Mouse (Mus musculus) cerebellum, adult 2 months (tissue): Measurements from ENCODE around the gene Iffo2. TPM values are rescaled to one million over a fixed set of nuclear protein-coding genes. Genes with fewer than 3 reads are reported as not detected.

Experiments used
- DNase-seq, 2 experiments: peaks; one replicate each; pipeline ENCODE4 v3.0.0; 2021
- H3K27ac ChIP-seq: fragments of 200-500 bp; 2 replicates; pipeline ENCODE4 v1.5.1; 2012; ENCODE audit warnings: low read length, control low read depth, inconsistent platforms; ENCODE audit not compliant: insufficient read depth
- H3K27me3 ChIP-seq: fragments of 200-500 bp; 2 replicates; pipeline ENCODE4 v1.6.1; 2012; ENCODE audit warnings: inconsistent platforms, mild to moderate bottlenecking, low read length, moderate library complexity; ENCODE audit not compliant: control insufficient read depth, insufficient read depth
- H3K4me1 ChIP-seq: fragments of 200-500 bp; 2 replicates; pipeline ENCODE4 v1.6.1; 2011; ENCODE audit warnings: low read length; ENCODE audit not compliant: control insufficient read depth, insufficient read depth
- H3K4me3 ChIP-seq: fragments of 200-500 bp; replicated peaks from 2 replicates; pipeline ENCODE3; 2011; ENCODE audit warnings: mild to moderate bottlenecking, low read depth, low read length, control low read depth; ENCODE audit not compliant: insufficient read depth
- CTCF ChIP-seq: fragments of 200-500 bp; IDR thresholded peaks from 2 replicates; pipeline ENCODE4 v1.5.1; 2011; ENCODE audit warnings: low read depth, mild to moderate bottlenecking, control low read depth, low read length, moderate library complexity, borderline replicate concordance; ENCODE audit not compliant: insufficient read depth
- POLR2A ChIP-seq: fragments of 200-500 bp; IDR thresholded peaks from 2 replicates; pipeline ENCODE4 v1.6.1; 2011; ENCODE audit warnings: low read length, control low read depth, borderline replicate concordance; ENCODE audit not compliant: insufficient read depth
- WGBS: fragments of 180-500 bp; shearing (Covaris S2); methylation state at CpG from one replicate; pipeline ENCODE4 v1.1.7; 2018; 5-methylcytosine and 5-hydroxymethylcytosine counted together
- polyA plus RNA-seq: library from polyadenylated mRNA; depleted of rRNA; stranded (reverse); fragments of >200 nt; gene quantifications from 2 replicates; pipeline ENCODE4 v1.2.3, GENCODE M21; 2012

Gene Iffo2
- polyA plus RNA-seq, 1 experiment = 19.1 TPM

GRCm38 (mm10) chr4:139640333-139640732 lies 110.0 kb downstream of the Iffo2 start:
- DNase-seq = no peak
- peaks cover 6% of the 10 kb centered on the region; the same call in 1 of the 2 replicates for H3K4me1 ChIP-seq
- WGBS = 88% methylated on average over 12 of the region's 12 CpGs
- no peaks in the 10 kb centered on the region for H3K27me3 ChIP-seq
- H3K4me3 ChIP-seq = no peak overlapping the region
- TF ChIP-seq CTCF = no peak
- no peak for TF ChIP-seq POLR2A
- no peak overlapping the region for H3K27ac ChIP-seq

GRCm38 (mm10) chr4:139640775-139641174 lies 110.4 kb downstream of the Iffo2 start:
- Histone ChIP-seq H3K4me3 (no peak overlapping the region), H3K27ac (no peak overlapping the region), H3K4me1 (peaks cover 2% of the 10 kb centered on the region; the same call in 1 of the 2 replicates), H3K27me3 (no peaks in the 10 kb centered on the region)
- TF ChIP-seq POLR2A = no peak
- TF ChIP-seq CTCF = no peak
- 70% methylated on average over 6 of the region's 6 CpGs for whole genome bisulfite sequencing
- no peak for DNase-seq

GRCm38 (mm10) chr4:139641829-139642425 lies 111.6 kb downstream of the Iffo2 start:
- TF ChIP-seq POLR2A (no peak), CTCF (no peak)
- H3K27ac ChIP-seq = no peak overlapping the region
- no peak overlapping the region for H3K4me3 ChIP-seq
- 51% methylated on average over 30 of the region's 30 CpGs for WGBS
- H3K27me3 ChIP-seq = no peaks in the 10 kb centered on the region
- no peaks in the 10 kb centered on the region for H3K4me1 ChIP-seq
- DNase-seq = no peak

GRCm38 (mm10) chr4:139643972-139644371 lies 113.6 kb downstream of the Iffo2 start:
- WGBS = 15% methylated on average over 9 of the region's 9 CpGs
- H3K4me3 ChIP-seq = no peak overlapping the region
- no peak overlapping the region for H3K27ac ChIP-seq
- TF ChIP-seq POLR2A = no peak
- TF ChIP-seq CTCF = peak; percentile 97
- H3K27me3 ChIP-seq = no peaks in the 10 kb centered on the region
- peak; percentile 69 to 84 for DNase-seq
- H3K4me1 ChIP-seq = no peaks in the 10 kb centered on the region

- TF ChIP-seq CTCF (peak; percentile 30; the same call in 1 of the 2 replicates), POLR2A (no peak)
- 89% methylated on average over 7 of the region's 7 CpGs for WGBS
These were observed 116.6 kb downstream of the Iffo2 start for GRCm38 (mm10) chr4:139646916-139647315.

GRCm38 (mm10) chr4:139650086-139650743 lies 119.9 kb downstream of the Iffo2 start:
- TF ChIP-seq CTCF = no peak
- TF ChIP-seq POLR2A = no peak
- WGBS = 78% methylated on average over 15 of the region's 15 CpGs

More at GRCm38 (mm10) chr4:139646916-139647315, 116.6 kb downstream of the Iffo2 start:
- Histone ChIP-seq H3K4me3 (no peak overlapping the region), H3K4me1 (peaks cover 8% of the 10 kb centered on the region), H3K27ac (no peak overlapping the region), H3K27me3 (no peaks in the 10 kb centered on the region)
- no peak for DNase-seq

GRCm38 (mm10) chr4:139650907-139651306 lies 120.6 kb downstream of the Iffo2 start:
- DNase-seq = peak in 1 of 2 experiments; percentile 38
- 10% methylated on average over 11 of the region's 11 CpGs for WGBS
- Histone ChIP-seq H3K4me1 (peaks cover 8% of the 10 kb centered on the region), H3K4me3 (no peak overlapping the region), H3K27me3 (no peaks in the 10 kb centered on the region), H3K27ac (no peak overlapping the region; the same call in 1 of the 2 replicates)
- TF ChIP-seq CTCF = no peak
- TF ChIP-seq POLR2A = no peak

More at GRCm38 (mm10) chr4:139650086-139650743, 119.9 kb downstream of the Iffo2 start:
- Histone ChIP-seq H3K4me3 (no peak overlapping the region), H3K27ac (no peak overlapping the region), H3K27me3 (no peaks in the 10 kb centered on the region), H3K4me1 (peaks cover 8% of the 10 kb centered on the region)
- no peak for DNase-seq

- Histone ChIP-seq H3K27ac (no peak within 1 kb of the TSS), H3K27me3 (no peaks in the 10 kb centered on the region), H3K4me3 (no peak within 1 kb of the TSS), H3K4me1 (peaks cover 8% of the 10 kb centered on the region)
- WGBS = 70% methylated on average over 8 of the region's 8 CpGs
- no peak for DNase-seq
- no peak for TF ChIP-seq POLR2A
These were observed 122.9 kb downstream of the Iffo2 start, which contains the start of gene Tas1r2 for GRCm38 (mm10) chr4:139653238-139653637. Gene Tas1r2, plus strand, starts transcription at chr4:139653538.
